Mouse (Mus musculus) midbrain, embryonic 14.5 days (tissue): ENCODE measurements around the gene Cilp. TPM values are rescaled to one million over a fixed set of nuclear protein-coding genes. Genes with fewer than 3 reads are reported as not detected.
A peak's percentile ranks its signal among the peaks of the same experiment; 100 is the strongest.
"Not testable (repeated sequence)": the region's sequence is repeated elsewhere in the genome, so short reads cannot be mapped to it uniquely, and the experiment has no call there.

Experiments
- ATAC-seq: fragments of 200-750 bp; cut with Nextera tagmentation; 2 replicates; pipeline ENCODE4 v1.8.0; 2017; ENCODE audit warnings: moderate number of reproducible peaks, moderate library complexity; ENCODE audit not compliant: low FRiP score, low TSS enrichment
- DNase-seq: peaks from one replicate; pipeline ENCODE4 v3.0.0-alpha.2; 2015
- H3K27ac ChIP-seq: fragments of 300-500 bp; sonication (generic); replicated peaks from 2 replicates; pipeline ENCODE4 v1.5.1; 2014; ENCODE audit warnings: mild to moderate bottlenecking, low read depth, low read length, moderate library complexity
- H3K27me3 ChIP-seq: fragments of 300-500 bp; sonication (generic); 2 replicates; pipeline ENCODE4 v1.6.1; 2014; ENCODE audit warnings: low read length, control low read depth, mixed read lengths; ENCODE audit not compliant: control insufficient read depth, insufficient read depth
- H3K36me3 ChIP-seq: fragments of 300-500 bp; sonication (generic); 2 replicates; pipeline ENCODE4 v1.6.1; 2014; ENCODE audit warnings: low read length, control low read depth; ENCODE audit not compliant: control insufficient read depth, insufficient read depth
- H3K4me1 ChIP-seq: fragments of 300-500 bp; sonication (generic); 2 replicates; pipeline ENCODE4 v1.6.1; 2014; ENCODE audit warnings: mild to moderate bottlenecking, antibody characterized with exemption, low read length, control low read depth; ENCODE audit not compliant: control insufficient read depth, insufficient read depth
- H3K4me2 ChIP-seq: fragments of 300-500 bp; sonication (generic); 2 replicates; pipeline ENCODE4 v1.6.1; 2014; ENCODE audit warnings: mild to moderate bottlenecking, low read length, moderate library complexity
- H3K4me3 ChIP-seq: fragments of 300-500 bp; sonication (generic); replicated peaks from 2 replicates; pipeline ENCODE4 v1.5.1; 2014; ENCODE audit warnings: low read depth, low read length
- H3K9ac ChIP-seq: fragments of 300-500 bp; sonication (generic); replicated peaks from 2 replicates; pipeline ENCODE4 v1.6.1; 2014; ENCODE audit warnings: mild to moderate bottlenecking, low read length, moderate library complexity
- H3K9me3 ChIP-seq: fragments of 300-500 bp; sonication (generic); 2 replicates; pipeline ENCODE4 v1.6.1; 2016; ENCODE audit warnings: low read length, control low read depth, mixed read lengths; ENCODE audit not compliant: control insufficient read depth
- WGBS: fragments of 180-500 bp; shearing (Covaris S2); extraction: QIAGEN DNeasy Blood & Tissue Kit; methylation state at CpG from one replicate; pipeline ENCODE4 v1.1.7; 2014; 5-methylcytosine and 5-hydroxymethylcytosine counted together
- polyA plus RNA-seq: library from polyadenylated mRNA; unstranded; fragments of >200 nt; fragmentation: Nextera tagmentation; extraction: Ambion mirVana; gene quantifications from 2 replicates; pipeline ENCODE4 v1.2.1, GENCODE M21; 2014

Cilp gene
- polyA plus RNA-seq, 1 experiment from 2014 or later = 0.17 TPM

GRCm38 (mm10) chr9:65275810-65276530 is 11.0 kb downstream of the Cilp start:
- Histone ChIP-seq H3K9me3 (no peaks in the 10 kb centered on the region), H3K4me1 (no peaks in the 10 kb centered on the region), H3K4me2 (no peak overlapping the region), H3K36me3 (no peaks in the 10 kb centered on the region), H3K27ac (no peak overlapping the region), H3K27me3 (no peaks in the 10 kb centered on the region), H3K4me3 (no peak overlapping the region), H3K9ac (no peak overlapping the region)
- WGBS = 84% methylated on average over 4 of the region's 4 CpGs
- ATAC-seq = no peak
- no peak for DNase-seq

GRCm38 (mm10) chr9:65281536-65282151 is 16.7 kb downstream of the Cilp start:
- Histone ChIP-seq H3K36me3 (no peaks in the 10 kb centered on the region), H3K9me3 (no peaks in the 10 kb centered on the region), H3K27me3 (no peaks in the 10 kb centered on the region), H3K4me2 (no peak overlapping the region), H3K4me1 (no peaks in the 10 kb centered on the region), H3K27ac (no peak overlapping the region), H3K9ac (no peak overlapping the region), H3K4me3 (no peak overlapping the region)
- 63% methylated on average over 5 of the region's 5 CpGs for WGBS
- ATAC-seq (no peak), DNase-seq (peak; percentile 9)

GRCm38 (mm10) chr9:65283301-65283700 is 18.3 kb downstream of the Cilp start:
- Histone ChIP-seq H3K27ac (no peak overlapping the region), H3K36me3 (no peaks in the 10 kb centered on the region), H3K9ac (no peak overlapping the region), H3K4me2 (no peak overlapping the region), H3K9me3 (no peaks in the 10 kb centered on the region), H3K4me3 (no peak overlapping the region), H3K4me1 (no peaks in the 10 kb centered on the region), H3K27me3 (no peaks in the 10 kb centered on the region)
- peak; percentile 84 for DNase-seq
- under 1% methylated on average over 3 of the region's 3 CpGs for WGBS
- no peak for ATAC-seq

DNA sequence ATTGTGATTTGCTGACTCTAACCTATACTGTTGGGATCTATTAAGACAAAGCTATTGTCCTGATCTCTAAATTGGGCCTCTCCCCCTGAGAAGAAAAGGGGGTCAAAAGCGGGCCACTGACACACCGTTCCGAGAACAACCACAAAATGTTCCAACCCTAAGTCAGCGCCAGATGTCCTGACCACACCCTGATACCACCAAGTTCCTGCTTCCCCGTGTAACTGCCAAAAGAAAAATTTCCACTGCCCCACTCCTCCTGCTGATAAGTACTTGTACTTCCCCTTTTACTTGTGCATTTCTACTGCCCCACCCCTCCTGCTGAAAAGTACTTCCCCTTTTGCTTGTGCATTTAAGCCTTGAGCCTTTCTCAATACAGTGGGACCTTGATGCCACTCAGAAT is 23.3 kb downstream of the Cilp start:
- H3K36me3 ChIP-seq, H3K9me3 ChIP-seq, H3K4me2 ChIP-seq, H3K27ac ChIP-seq, H3K27me3 ChIP-seq, DNase-seq, H3K4me3 ChIP-seq, ATAC-seq, H3K4me1 ChIP-seq, H3K9ac ChIP-seq: not testable (repeated sequence)
- WGBS = 92% methylated on average over 5 of the region's 5 CpGs

GRCm38 (mm10) chr9:65289988-65290387 is 25.0 kb downstream of the Cilp start:
- Histone ChIP-seq H3K9me3 (no peaks in the 10 kb centered on the region), H3K4me1 (peaks cover 6% of the 10 kb centered on the region), H3K36me3 (no peaks in the 10 kb centered on the region), H3K27ac (no peak overlapping the region), H3K4me3 (no peak overlapping the region), H3K9ac (no peak overlapping the region), H3K27me3 (no peaks in the 10 kb centered on the region), H3K4me2 (no peak overlapping the region)
- DNase-seq = no peak
- WGBS = 92% methylated on average over 4 of the region's 4 CpGs
- ATAC-seq = no peak

GRCm38 (mm10) chr9:65292421-65292820 is 27.4 kb downstream of the Cilp start:
- Histone ChIP-seq H3K9me3 (no peaks in the 10 kb centered on the region), H3K4me3 (no peak overlapping the region), H3K27me3 (no peaks in the 10 kb centered on the region), H3K4me2 (no peak overlapping the region), H3K36me3 (peaks cover 8% of the 10 kb centered on the region; the same call in 1 of the 2 replicates), H3K4me1 (peaks cover 14% of the 10 kb centered on the region), H3K27ac (no peak overlapping the region), H3K9ac (no peak overlapping the region)
- ATAC-seq = no peak
- WGBS = 91% methylated on average over 3 of the region's 3 CpGs
- no peak for DNase-seq

DNA sequence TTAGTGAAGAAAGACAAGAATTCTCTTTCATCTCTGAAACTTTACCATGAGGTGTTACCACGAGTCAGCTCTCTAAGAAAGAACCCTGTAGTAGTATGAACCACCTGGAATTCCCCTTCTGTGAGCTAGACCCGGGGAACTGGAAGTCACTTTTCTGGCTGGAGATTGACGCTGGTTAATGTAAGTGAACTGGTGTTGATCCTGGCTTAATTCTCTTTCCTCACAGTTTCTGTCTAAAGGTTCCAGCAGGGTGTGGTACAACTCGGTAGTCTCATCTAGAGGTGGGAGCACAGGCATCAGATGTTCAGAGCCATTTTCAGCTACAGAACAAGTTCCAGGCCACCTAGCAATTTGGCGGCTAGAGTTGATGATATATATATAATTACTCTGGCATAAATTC is 28.1 kb downstream of the Cilp start:
- Histone ChIP-seq H3K4me1 (peaks cover 14% of the 10 kb centered on the region), H3K27ac (no peak overlapping the region), H3K27me3 (no peaks in the 10 kb centered on the region), H3K4me2 (peak overlapping the region; percentile 75), H3K36me3 (peaks cover 13% of the 10 kb centered on the region), H3K4me3 (peak overlapping the region; percentile 92), H3K9me3 (no peaks in the 10 kb centered on the region), H3K9ac (peak overlapping the region; percentile 58)
- ATAC-seq = no peak
- 45% methylated on average over 5 of the region's 5 CpGs for WGBS
- DNase-seq = peak; percentile 2

DNA sequence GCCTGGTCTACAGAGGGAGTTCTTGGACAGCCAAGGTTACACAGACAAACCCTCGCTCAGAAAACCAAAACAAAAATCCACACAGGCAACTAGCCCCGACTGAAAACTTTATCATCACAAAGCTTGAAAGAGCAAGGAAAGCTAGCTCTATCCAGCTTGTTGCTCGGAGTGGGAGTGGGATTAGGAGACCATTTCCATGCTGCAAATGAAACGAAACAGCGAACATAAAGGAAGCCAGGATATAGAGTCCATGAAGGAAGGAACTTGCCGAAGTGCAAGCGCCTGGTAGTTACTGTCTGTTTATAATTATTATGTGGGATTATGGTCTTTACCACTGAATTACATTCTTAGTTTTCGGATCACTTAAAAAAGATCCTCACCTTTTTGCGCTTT is 28.6 kb downstream of the Cilp start:
- H3K9ac ChIP-seq = peak overlapping the region; percentile 58
- peak overlapping the region; percentile 75 for H3K4me2 ChIP-seq
- ATAC-seq (no peak; the same call in 1 of the 2 replicates), DNase-seq (peak; percentile 39)
- no peaks in the 10 kb centered on the region for H3K27me3 ChIP-seq
- no peaks in the 10 kb centered on the region for H3K9me3 ChIP-seq
- H3K4me3 ChIP-seq = peak overlapping the region; percentile 92
- no peak overlapping the region; the same call in 1 of the 2 replicates for H3K27ac ChIP-seq
- H3K36me3 ChIP-seq = peaks cover 13% of the 10 kb centered on the region
- peaks cover 14% of the 10 kb centered on the region for H3K4me1 ChIP-seq
- WGBS = 1% methylated on average over 9 of the region's 9 CpGs
